Mouse (Mus musculus) hindbrain, embryonic 13.5 days (tissue): ENCODE measurements around the gene Birc5. TPM values are rescaled to one million over a fixed set of nuclear protein-coding genes. Genes with fewer than 3 reads are reported as not detected.

ENCODE experiments used
- ATAC-seq: fragments of 200-750 bp; cut with Nextera tagmentation; 2 replicates; pipeline ENCODE4 v1.8.0; 2017; ENCODE audit warnings: moderate TSS enrichment; ENCODE audit not compliant: low FRiP score
- H3K27ac ChIP-seq: fragments of 300-500 bp; sonication (generic); 2 replicates; pipeline ENCODE4 v1.5.1; 2015; ENCODE audit warnings: inconsistent platforms, mild to moderate bottlenecking, moderate library complexity
- H3K27me3 ChIP-seq: fragments of 300-500 bp; sonication (generic); 2 replicates; pipeline ENCODE4 v1.6.1; 2015; ENCODE audit warnings: mild to moderate bottlenecking, inconsistent platforms
- H3K36me3 ChIP-seq: fragments of 300-500 bp; sonication (generic); 2 replicates; pipeline ENCODE4 v1.6.1; 2015; ENCODE audit warnings: mild to moderate bottlenecking, inconsistent platforms
- H3K4me1 ChIP-seq: fragments of 300-500 bp; sonication (generic); replicated peaks from 2 replicates; pipeline ENCODE4 v1.6.1; 2015; ENCODE audit warnings: inconsistent platforms
- H3K4me2 ChIP-seq: fragments of 300-500 bp; sonication (generic); 2 replicates; pipeline ENCODE4 v1.6.1; 2015; ENCODE audit warnings: inconsistent platforms, mild to moderate bottlenecking, moderate library complexity
- H3K4me3 ChIP-seq: fragments of 300-500 bp; sonication (generic); 2 replicates; pipeline ENCODE4 v1.5.1; 2015; ENCODE audit warnings: mild to moderate bottlenecking, inconsistent platforms
- H3K9ac ChIP-seq: fragments of 300-500 bp; sonication (generic); 2 replicates; pipeline ENCODE4 v1.6.1; 2015; ENCODE audit warnings: mild to moderate bottlenecking, inconsistent platforms
- H3K9me3 ChIP-seq: fragments of 300-500 bp; sonication (generic); 2 replicates; pipeline ENCODE4 v1.6.1; 2016; ENCODE audit warnings: inconsistent platforms
- WGBS: fragments of 180-500 bp; shearing (Covaris S2); methylation state at CpG from one replicate; pipeline ENCODE4 v1.1.7; 2015; 5-methylcytosine and 5-hydroxymethylcytosine counted together
- polyA plus RNA-seq: library from polyadenylated mRNA; unstranded; fragments of >200 nt; fragmentation: Nextera tagmentation; extraction: Ambion mirVana; gene quantifications from 2 replicates; pipeline ENCODE4 v1.2.1, GENCODE M21; 2015

Birc5 gene
- polyA plus RNA-seq, 1 experiment from 2014 or later = 56.0 TPM

DNA sequence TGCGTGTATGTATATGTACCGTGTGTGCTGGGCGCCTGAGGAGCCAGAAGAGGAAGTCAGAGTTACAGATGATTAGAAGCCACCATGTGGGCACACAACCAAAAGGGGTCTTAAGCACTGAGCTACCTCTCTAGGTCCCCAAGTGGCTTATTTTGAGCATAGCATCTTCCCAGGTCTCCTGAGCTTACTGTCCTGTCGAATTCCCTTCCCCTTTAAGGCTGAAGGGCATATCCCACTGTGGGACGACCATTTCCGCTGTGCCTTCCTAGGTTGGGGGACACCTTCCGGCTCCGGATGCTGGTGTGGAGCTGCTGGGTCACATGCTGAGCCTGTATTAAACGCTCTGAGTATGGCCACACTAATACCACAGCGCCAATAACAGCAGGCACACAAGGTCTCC, 45.6 kb downstream of the Birc5 start:
- Histone ChIP-seq H3K27me3 (peaks cover 35% of the 10 kb centered on the region), H3K4me3 (no peak overlapping the region), H3K4me1 (peaks cover 21% of the 10 kb centered on the region), H3K4me2 (no peak overlapping the region), H3K27ac (no peak overlapping the region), H3K9ac (no peak overlapping the region), H3K9me3 (no peaks in the 10 kb centered on the region), H3K36me3 (no peaks in the 10 kb centered on the region)
- 71% methylated on average over 10 of the region's 10 CpGs for WGBS
- ATAC-seq = no peak

DNA sequence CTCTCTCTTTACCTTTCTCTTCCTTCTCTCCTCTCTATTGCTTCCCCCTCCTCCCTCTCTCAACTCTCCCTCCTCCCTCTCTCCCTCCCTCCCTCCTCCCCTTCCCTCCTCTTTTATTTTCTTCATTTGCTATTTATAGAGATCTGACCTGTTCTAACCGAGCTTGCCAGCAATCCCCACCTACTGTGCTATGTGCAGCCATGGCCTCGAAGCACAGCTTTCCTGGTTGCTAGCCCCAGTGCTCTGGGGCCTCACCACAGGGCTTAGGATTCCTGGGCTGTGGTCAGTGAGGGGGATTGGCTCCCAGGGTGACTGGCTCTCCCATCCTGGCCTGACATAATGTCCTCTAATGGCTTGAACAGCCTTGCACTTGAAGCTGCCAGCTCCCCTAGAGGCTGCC, 47.5 kb downstream of the Birc5 start:
- Histone ChIP-seq H3K9ac (no peak overlapping the region), H3K36me3 (no peaks in the 10 kb centered on the region), H3K4me2 (no peak overlapping the region), H3K4me1 (peaks cover 3% of the 10 kb centered on the region), H3K27me3 (peaks cover 22% of the 10 kb centered on the region), H3K27ac (no peak overlapping the region), H3K4me3 (no peak overlapping the region), H3K9me3 (no peaks in the 10 kb centered on the region)
- WGBS = 50% methylated on average over 2 of the region's 2 CpGs
- no peak for ATAC-seq

DNA sequence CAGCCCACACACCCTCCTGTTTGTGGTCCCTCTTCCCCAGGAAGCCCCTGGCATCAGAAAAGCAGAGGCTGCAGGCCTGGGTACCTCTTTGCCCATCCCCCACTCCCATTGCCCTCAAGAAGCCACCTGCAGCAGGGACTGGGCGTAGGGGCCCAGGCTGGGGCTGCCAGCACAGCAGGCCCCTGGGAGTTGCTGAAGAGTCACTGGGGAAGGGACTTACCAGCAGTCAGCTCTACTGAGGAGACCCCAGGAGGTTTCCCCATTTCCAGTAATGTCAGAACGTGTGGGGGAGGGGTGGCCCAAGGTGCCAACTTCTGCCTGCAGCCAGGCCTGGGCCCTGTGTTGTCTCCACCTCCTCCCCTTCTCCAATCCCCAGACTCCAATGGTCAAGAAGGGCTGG, 53.2 kb downstream of the Birc5 start:
- Histone ChIP-seq H3K36me3 (no peaks in the 10 kb centered on the region), H3K9me3 (no peaks in the 10 kb centered on the region), H3K27me3 (no peaks in the 10 kb centered on the region), H3K4me2 (no peak overlapping the region), H3K4me3 (no peak overlapping the region), H3K4me1 (peaks cover 3% of the 10 kb centered on the region; the same call in 1 of the 2 replicates), H3K9ac (no peak overlapping the region), H3K27ac (no peak overlapping the region)
- WGBS = 66% methylated on average over 2 of the region's 2 CpGs
- no peak for ATAC-seq

DNA sequence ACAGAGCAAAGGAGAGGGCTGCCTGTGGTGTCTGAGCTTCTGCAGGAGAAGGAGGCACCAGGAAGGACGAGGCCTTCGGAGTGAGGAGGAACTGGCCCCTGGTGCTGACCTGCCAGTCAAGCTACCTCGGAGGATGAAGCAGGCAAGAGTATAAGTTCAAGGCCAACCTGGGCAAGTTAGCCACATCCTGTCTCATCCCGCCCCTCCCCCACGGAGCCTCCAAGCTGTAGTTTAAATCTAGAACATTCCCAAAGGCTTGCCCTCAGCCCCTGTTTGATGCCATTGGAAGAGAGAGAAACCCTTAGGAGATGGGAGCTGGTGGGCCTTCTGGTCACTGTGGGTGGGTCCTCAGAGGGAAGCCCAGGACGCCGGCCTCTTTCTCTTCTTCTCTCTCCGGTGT, 55.4 kb downstream of the Birc5 start:
- no peak overlapping the region for H3K27ac ChIP-seq
- H3K9ac ChIP-seq = no peak overlapping the region
- no peaks in the 10 kb centered on the region for H3K9me3 ChIP-seq
- no peak overlapping the region for H3K4me3 ChIP-seq
- ATAC-seq = no peak
- no peaks in the 10 kb centered on the region for H3K36me3 ChIP-seq
- no peak overlapping the region for H3K4me2 ChIP-seq
- H3K27me3 ChIP-seq = no peaks in the 10 kb centered on the region
- H3K4me1 ChIP-seq = peaks cover 3% of the 10 kb centered on the region; the same call in 1 of the 2 replicates
- WGBS = 86% methylated on average over 8 of the region's 8 CpGs

Other genes with a start within 250 kb of the Birc5 start
- gene Tnrc6c, start 195.0 kb upstream of the Birc5 start, polyA plus RNA-seq = 24.9 and 27.3 TPM in 2 replicates
- 0.75 and 1.5 TPM in 2 replicates for gene Tmc8, start 67.2 kb upstream of the Birc5 start, polyA plus RNA-seq
- gene Tmc6, start 67.1 kb upstream of the Birc5 start, polyA plus RNA-seq = 5.3 TPM in 2 replicates
- not detected in 2 replicates for gene 6030468B19Rik, start 51.6 kb upstream of the Birc5 start, polyA plus RNA-seq
- 0.70 and 0.74 TPM in 2 replicates for gene Gm20708, start 39.6 kb upstream of the Birc5 start, polyA plus RNA-seq
- gene Syngr2, start 39.6 kb upstream of the Birc5 start, polyA plus RNA-seq = 14.6 and 16.5 TPM in 2 replicates
- 4.2 and 4.9 TPM in 2 replicates for gene Afmid, start 23.3 kb upstream of the Birc5 start, polyA plus RNA-seq
- gene Tk1, start 23.2 kb upstream of the Birc5 start, polyA plus RNA-seq = 25.3 and 26.0 TPM in 2 replicates
- not detected in 2 replicates for gene Tmem235, start 11.5 kb downstream of the Birc5 start, polyA plus RNA-seq
- gene Tha1, start 24.2 kb downstream of the Birc5 start, polyA plus RNA-seq = 3.2 and 3.3 TPM in 2 replicates
- gene Socs3, start 120.8 kb downstream of the Birc5 start, polyA plus RNA-seq = 8.3 and 8.8 TPM in 2 replicates
- 47.4 and 47.6 TPM in 2 replicates for gene Pgs1, start 137.0 kb downstream of the Birc5 start, polyA plus RNA-seq